Mouse (Mus musculus) cerebellum, adult 2 months (tissue): ENCODE results near the gene Ccm2l.

Experiments used
- CTCF ChIP-seq: fragments of 200-500 bp; IDR thresholded peaks from 2 replicates; pipeline ENCODE4 v1.5.1; 2011; ENCODE audit warnings: low read depth, mild to moderate bottlenecking, control low read depth, low read length, moderate library complexity, borderline replicate concordance; ENCODE audit not compliant: insufficient read depth
- POLR2A ChIP-seq: fragments of 200-500 bp; IDR thresholded peaks from 2 replicates; pipeline ENCODE4 v1.6.1; 2011; ENCODE audit warnings: low read length, control low read depth, borderline replicate concordance; ENCODE audit not compliant: insufficient read depth

DNA sequence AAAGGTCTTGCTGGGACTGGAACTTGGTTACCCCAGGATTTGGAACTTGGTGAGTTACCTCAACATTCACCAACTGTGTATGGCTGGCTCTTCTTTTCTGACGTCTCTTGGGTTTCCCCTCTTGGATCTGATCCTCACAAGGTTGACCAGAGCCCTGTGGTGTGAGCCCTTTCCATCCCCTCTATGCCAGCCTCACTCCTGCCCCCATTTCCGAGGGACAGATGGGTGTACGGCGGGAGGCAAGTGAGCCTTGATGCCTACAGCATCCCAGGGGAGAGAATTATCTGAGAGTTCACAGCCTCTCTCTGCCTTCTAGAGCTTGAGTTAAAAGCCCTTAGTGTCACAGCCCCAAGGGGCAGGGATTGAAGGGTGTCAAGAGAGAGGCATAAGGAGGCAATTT is 38.3 kb upstream of the Ccm2l start:
- TF ChIP-seq POLR2A: no peak
- no peak for TF ChIP-seq CTCF
